ENCODE assay signal across 21 mouse cellular contexts in genomic region chr4:116811012-116811411, GRCm38 (mm10). TPM values are rescaled to one million over a fixed set of nuclear protein-coding genes. Genes with fewer than 3 reads are reported as not detected.
DNase-seq lines count a peak whose midpoint lies in the region; ATAC-seq and TF ChIP-seq lines count a peak whose summit lies in the region.
"Had no signal": no experiment of that assay in that cellular context is flagged by ENCODE, and none has a peak within 500 bp of the region (broad histone marks: within the 10 kb centered on the region; RNA-seq: fewer than 3 reads in every experiment).

No protein-coding gene starts in this region.

- no peak for TF ChIP-seq POLR2A in MEL (IDR thresholded peaks at IDR 0.05; ENCODE audit: control insufficient read depth in 1 of 2, insufficient read depth in 1 of 2, low read depth in 1 of 2, low read length in 2 of 2, poor library complexity in 1 of 2)

- TF ChIP-seq RAD21 in MEL (IDR thresholded peaks at IDR 0.05; ENCODE audit: low read depth, low read length): no peak

- no peak for ATAC-seq in activated CD4-positive, CD25-positive, alpha-beta regulatory T cell, adult 4 months
- ATAC-seq: CD4-positive, CD25-positive, alpha-beta regulatory T cell, adult 4 months; Patski had no signal

- H3K36me3 ChIP-seq in MEL (ENCODE audit: control insufficient read depth in 1 of 2, insufficient read depth in 2 of 2, low read length in 2 of 2): peaks cover 0 to 3% of the 10 kb centered on the region in 2 experiments; a peak in 2 of 4 replicates

- H3K9ac ChIP-seq in MEL (ENCODE audit: control insufficient read depth, low read depth, low read length, poor library complexity, severe bottlenecking): no peak overlapping the region

- peaks cover 0 to 10% of the 10 kb centered on the region in 2 experiments; a peak in 2 of 4 replicates for H3K4me1 ChIP-seq in MEL (ENCODE audit: control insufficient read depth in 1 of 2, insufficient read depth in 2 of 2, low read length in 2 of 2)

- DNase-seq in 416B (ENCODE audit: low read depth) (peak; percentile 14), MEL (ENCODE audit: low read depth, low spot score) (peak; percentile 28)
- no peak for DNase-seq in urinary bladder, postnatal 10 days (ENCODE audit: low spot score)
- DNase-seq: adrenal gland, adult 2 months; adrenal gland, adult 8-10 months; adrenal gland, postnatal 10 days; adrenal gland, postnatal 14 days; adrenal gland, postnatal 25 days; adrenal gland, postnatal 36 days; B cell, adult 2 months; cerebellum, adult 11 months; cerebellum, adult 11-12 months; cerebellum, adult 18-20 months; cerebellum, adult 2 months; cerebellum, adult 8-10 months; cerebellum, adult 9-10 months had no signal

- no peaks in the 10 kb centered on the region for H3K9me3 ChIP-seq in MEL (replicated peaks; ENCODE audit: insufficient read depth, low read length)
- H3K9me3 ChIP-seq: G1E had no signal

- H3K79me2 ChIP-seq in MEL (ENCODE audit: control insufficient read depth, insufficient read depth, low read length, poor library complexity): peaks cover 12% of the 10 kb centered on the region

- peak in 1 of 2 experiments; percentile 49; a peak in 2 of 4 replicates for TF ChIP-seq EP300 in MEL (IDR thresholded peaks at IDR 0.05; ENCODE audit: low read depth in 1 of 2, low read length in 2 of 2)

- H3K4me3 ChIP-seq in MEL (ENCODE audit: control insufficient read depth in 1 of 2, insufficient read depth in 1 of 2, low read depth in 2 of 2, low read length in 2 of 2): no peak overlapping the region

- H3K27ac ChIP-seq in MEL (ENCODE audit: control insufficient read depth, low read depth, low read length): no peak overlapping the region

- H3K27me3 ChIP-seq in MEL (ENCODE audit: control insufficient read depth in 1 of 2, insufficient read depth in 2 of 2, low read length in 2 of 2): no peaks in the 10 kb centered on the region
- H3K27me3 ChIP-seq: CH12.LX, Patski had no signal

- TF ChIP-seq CTCF in MEL (IDR thresholded peaks at IDR 0.05 in 2 of 3, conservative IDR thresholded peaks at IDR 0.05 in 1 of 3; ENCODE audit: control insufficient read depth in 1 of 3, insufficient read depth in 1 of 3, low read depth in 2 of 3, low read length in 3 of 3, poor library complexity in 1 of 3, severe bottlenecking in 1 of 3): no peak

TF ChIP-seq in MEL, 35 proteins besides CTCF, POLR2A, EP300 and RAD21:
- TF ChIP-seq GATA1 (IDR thresholded peaks at IDR 0.05; ENCODE audit: low read depth, low read length) (peak; percentile 23; the same call in 1 of the 2 replicates), SIN3A (IDR thresholded peaks at IDR 0.05; ENCODE audit: low read length) (no peak), ZKSCAN1 (IDR thresholded peaks at IDR 0.05; ENCODE audit: low read depth, low read length) (no peak), MXI1 (IDR thresholded peaks at IDR 0.05; ENCODE audit: low read depth, low read length) (no peak; the same call in 1 of the 2 replicates), ZC3H11A (IDR thresholded peaks at IDR 0.05; ENCODE audit: low read depth, low read length) (no peak), JUND (IDR thresholded peaks at IDR 0.05; ENCODE audit: low read depth, low read length) (no peak), GABPA (IDR thresholded peaks at IDR 0.05; ENCODE audit: low read depth, low read length) (no peak), ETS1 (IDR thresholded peaks at IDR 0.05; ENCODE audit: low read depth, low read length) (peak; percentile 30; the same call in 1 of the 2 replicates), ZNF384 (IDR thresholded peaks at IDR 0.05; ENCODE audit: low read depth, low read length) (no peak), TAL1 (IDR thresholded peaks at IDR 0.05; ENCODE audit: low read length) (no peak), MAZ (IDR thresholded peaks at IDR 0.05; ENCODE audit: low read depth, low read length) (no peak), ZMIZ1 (IDR thresholded peaks at IDR 0.05; ENCODE audit: low read depth, low read length) (no peak), TCF12 (IDR thresholded peaks at IDR 0.05; ENCODE audit: low read depth, low read length) (peak; percentile 76; the same call in 1 of the 2 replicates), CHD2 (IDR thresholded peaks at IDR 0.05; ENCODE audit: low read length) (no peak), USF1 (IDR thresholded peaks at IDR 0.05; ENCODE audit: low read depth, low read length) (peak; percentile 56; the same call in 1 of the 2 replicates), USF2 (IDR thresholded peaks at IDR 0.05; ENCODE audit: borderline replicate concordance in 1 of 2, insufficient read depth in 1 of 2, low read depth in 1 of 2, low read length in 2 of 2) (no peak), POLR2AphosphoS2 (IDR thresholded peaks at IDR 0.05; ENCODE audit: low read length) (no peak), CHD1 (IDR thresholded peaks at IDR 0.05; ENCODE audit: low read depth, low read length) (no peak), MAX (IDR thresholded peaks at IDR 0.05; ENCODE audit: low read length) (no peak), MYB (IDR thresholded peaks at IDR 0.05; ENCODE audit: low read depth, low read length) (no peak), RCOR1 (IDR thresholded peaks at IDR 0.05; ENCODE audit: low read depth, low read length) (peak; percentile 83), UBTF (IDR thresholded peaks at IDR 0.05; ENCODE audit: borderline replicate concordance, insufficient read depth, low read depth, low read length) (no peak), POLR2AphosphoS5 (IDR thresholded peaks at IDR 0.05; ENCODE audit: borderline replicate concordance, low read depth, low read length) (no peak), SMC3 (IDR thresholded peaks at IDR 0.05; ENCODE audit: low read depth, low read length) (no peak)

RNA-seq across cellular contexts. Expression of gene Mutyh, which starts 3.5 kb away (rescaled TPM):
- 0.75 and 0.81 TPM in 2 replicates for total RNA-seq in MEL (2012; rRNA removed)
- 1 to 10 TPM in 1 of 2 experiments, not detected in 1; 2.5 TPM for polyA plus RNA-seq in MEL (2012; ENCODE audit: insufficient read depth in 1 of 2, insufficient read length in 2 of 2, low read depth in 1 of 2, low replicate concordance in 2 of 2, missing spikeins in 1 of 2)
- polyA plus RNA-seq in activated CD4-positive, CD25-positive, alpha-beta regulatory T cell, adult 4 months (2017; shearing (Covaris generic)): 10 to 100 TPM in 1 of 2 experiments, 1 to 10 TPM in 1; 9.2 to 15.0 TPM

RNA-seq across cellular contexts. Expression of gene Toe1, which starts 3.6 kb away (rescaled TPM):
- total RNA-seq in MEL (2012; rRNA removed): 46.4 and 49.3 TPM in 2 replicates
- 10 to 100 TPM in 1 of 2 experiments, not detected in 1; 38.3 TPM for polyA plus RNA-seq in MEL (2012; ENCODE audit: insufficient read depth in 1 of 2, insufficient read length in 2 of 2, low read depth in 1 of 2, low replicate concordance in 2 of 2, missing spikeins in 1 of 2)
- polyA plus RNA-seq in activated CD4-positive, CD25-positive, alpha-beta regulatory T cell, adult 4 months (2017; shearing (Covaris generic)): 10 to 100 TPM; 23.7 to 29.3 TPM

RNA-seq across cellular contexts. Expression of gene Hpdl, which starts 10.5 kb away (rescaled TPM):
- 0.10 TPM in 1 of 2 replicates, not detected in the other for total RNA-seq in MEL (2012; rRNA removed)
- under 1 TPM in 1 of 2 experiments, not detected in 1; 0.14 TPM for polyA plus RNA-seq in MEL (2012; ENCODE audit: insufficient read depth in 1 of 2, insufficient read length in 2 of 2, low read depth in 1 of 2, low replicate concordance in 2 of 2, missing spikeins in 1 of 2)
- polyA plus RNA-seq in activated CD4-positive, CD25-positive, alpha-beta regulatory T cell, adult 4 months (2017; shearing (Covaris generic)): under 1 TPM; 0.70 to 0.85 TPM
- total RNA-seq: G1E had no signal
- polyA plus RNA-seq: G1E had no signal
